Mouse (Mus musculus): Measurements from ENCODE around the gene Ubl7. TPM values are rescaled to one million over a fixed set of nuclear protein-coding genes. Genes with fewer than 3 reads are reported as not detected.

Ubl7 gene
- polyA plus RNA-seq (2012) = 77.7 and 88.7 TPM in 2 replicates

DNA sequence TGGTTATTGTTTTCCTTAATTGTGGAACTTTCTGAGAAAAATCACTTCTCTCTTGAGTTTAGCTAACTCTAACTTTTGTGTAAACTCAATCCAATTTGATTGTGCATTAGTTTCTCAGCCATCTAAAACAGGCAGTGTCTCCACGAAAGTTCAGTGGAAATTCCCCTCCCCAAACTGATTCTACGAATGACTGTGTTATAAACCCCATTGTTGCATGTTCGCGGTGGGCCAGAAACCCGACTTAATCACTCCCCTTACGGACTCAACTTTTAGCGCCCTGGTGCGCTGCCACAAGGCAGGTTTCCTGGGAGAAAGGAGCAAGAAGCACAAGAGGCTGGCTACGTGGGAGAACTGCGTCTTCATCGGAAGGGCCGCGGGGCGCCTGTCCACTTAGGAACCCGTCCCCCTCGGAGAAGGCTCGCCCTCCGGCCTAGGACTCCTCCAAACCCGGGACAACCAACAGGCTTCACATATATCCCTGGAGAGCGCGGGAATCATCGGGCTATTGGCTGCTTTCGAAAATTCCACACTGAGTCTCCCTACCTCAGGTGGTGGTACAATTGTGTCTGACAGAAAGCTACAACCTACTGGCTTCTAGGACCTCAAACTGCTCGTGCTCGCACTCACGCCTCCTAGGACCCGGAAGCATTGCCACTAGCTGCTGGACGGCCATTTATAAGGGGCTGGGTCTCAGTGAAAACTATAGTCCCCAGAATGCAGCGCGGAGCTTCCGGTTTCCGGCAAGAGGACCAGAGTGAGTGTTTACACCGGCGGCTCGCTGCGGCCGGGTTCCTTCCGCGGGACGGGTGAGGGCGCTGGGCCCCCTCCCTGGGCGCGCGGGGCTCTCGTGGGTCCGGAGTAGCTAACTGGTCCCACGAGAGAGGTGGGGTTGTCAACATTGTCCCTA lies at the start of gene Ubl7:
Ubl7 (plus strand) TSS at position 726 of the 907 bp plus-strand sequence.
- no peak for TF ChIP-seq GATA1 (IDR thresholded peaks at IDR 0.05; ENCODE audit: low read length)

DNA sequence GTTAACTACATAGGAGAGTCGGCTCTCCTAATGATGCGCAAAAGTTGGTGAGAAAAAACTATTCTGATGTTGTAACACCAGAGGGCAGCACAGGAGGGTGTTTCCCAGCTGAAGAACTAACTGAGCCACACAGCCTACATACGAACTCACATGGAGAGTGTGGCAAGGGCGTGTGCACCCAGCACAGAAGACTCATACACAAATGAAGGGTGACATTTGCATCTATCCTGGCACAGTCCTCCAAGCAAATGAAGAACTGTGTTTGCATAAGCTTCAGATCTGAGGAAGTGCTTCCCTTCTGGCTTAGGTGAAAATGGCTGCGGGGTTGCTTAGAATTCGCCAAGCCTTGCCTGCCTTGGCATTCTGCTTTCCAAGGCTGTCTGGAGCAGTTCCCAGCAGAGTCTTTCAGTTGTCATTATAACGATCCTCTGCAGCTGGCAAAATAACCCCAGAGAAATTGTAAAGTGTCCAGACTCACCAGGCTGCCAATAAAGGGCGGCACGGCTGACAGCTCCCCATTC lies 48.8 kb upstream of the Ubl7 start:
- TF ChIP-seq GATA1 (IDR thresholded peaks at IDR 0.05; ENCODE audit: low read length) = no peak

- no peak for TF ChIP-seq GATA1 (IDR thresholded peaks at IDR 0.05; ENCODE audit: low read length)
Observed at GRCm38 (mm10) chr9:57864336-57864735, 46.4 kb upstream of the Ubl7 start.

GRCm38 (mm10) chr9:57866530-57866929 lies 44.2 kb upstream of the Ubl7 start:
- TF ChIP-seq GATA1 (IDR thresholded peaks at IDR 0.05; ENCODE audit: low read length) = no peak

DNA sequence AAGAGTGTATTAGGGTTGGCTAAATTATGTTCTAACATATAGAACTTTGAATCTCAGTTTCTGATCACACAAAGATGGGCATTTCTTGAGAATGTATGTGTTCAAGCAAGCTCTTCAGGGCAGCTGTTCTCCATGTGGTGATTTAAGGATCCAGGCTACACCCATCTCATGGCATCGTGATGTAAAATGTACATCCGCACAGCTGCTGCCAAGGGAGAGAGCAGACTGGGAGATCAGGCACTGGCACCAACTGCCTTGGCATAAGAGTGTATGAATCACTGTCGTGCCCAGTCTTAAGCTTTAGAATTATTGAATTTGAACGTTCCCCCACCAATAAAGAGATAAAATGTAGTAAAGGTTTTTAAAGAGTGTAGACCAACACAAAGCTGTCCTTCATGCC lies 43.5 kb upstream of the Ubl7 start:
- TF ChIP-seq GATA1 (IDR thresholded peaks at IDR 0.05; ENCODE audit: low read length) = no peak

- no peak for TF ChIP-seq GATA1 (IDR thresholded peaks at IDR 0.05; ENCODE audit: low read length)
Observed at GRCm38 (mm10) chr9:57867880-57868279, 42.9 kb upstream of the Ubl7 start.

DNA sequence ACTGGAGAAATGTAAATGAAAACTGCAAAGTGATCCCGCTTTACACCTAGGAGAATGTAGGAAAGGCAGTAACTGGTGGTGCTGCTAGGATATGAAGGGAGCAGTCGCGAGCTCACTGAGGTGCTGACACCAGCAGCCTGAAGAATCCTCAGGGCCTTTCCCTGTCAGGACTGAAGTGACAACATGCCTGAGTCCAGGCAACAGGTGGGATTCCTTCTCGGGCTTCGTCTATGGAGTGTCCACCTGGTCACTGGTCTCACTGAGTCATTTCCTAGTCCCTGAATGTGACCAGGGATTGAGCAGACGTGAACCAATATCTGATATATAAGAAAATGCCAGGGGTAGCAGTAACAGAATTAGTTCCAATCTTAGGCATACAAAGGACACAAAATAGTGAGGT lies 42.0 kb upstream of the Ubl7 start:
- no peak for TF ChIP-seq GATA1 (IDR thresholded peaks at IDR 0.05; ENCODE audit: low read length)

GRCm38 (mm10) chr9:57870273-57870816 lies 40.4 kb upstream of the Ubl7 start:
- TF ChIP-seq GATA1 (IDR thresholded peaks at IDR 0.05; ENCODE audit: low read length) = no peak

- TF ChIP-seq GATA1 (IDR thresholded peaks at IDR 0.05; ENCODE audit: low read length) = no peak
Observed at GRCm38 (mm10) chr9:57874134-57874533, 36.6 kb upstream of the Ubl7 start.

GRCm38 (mm10) chr9:57874994-57875393 lies 35.8 kb upstream of the Ubl7 start:
- TF ChIP-seq GATA1 (IDR thresholded peaks at IDR 0.05; ENCODE audit: low read length) = no peak

- no peak for TF ChIP-seq GATA1 (IDR thresholded peaks at IDR 0.05; ENCODE audit: low read length)
Observed at GRCm38 (mm10) chr9:57879213-57879612, 31.6 kb upstream of the Ubl7 start.

GRCm38 (mm10) chr9:57880278-57880677 lies 30.5 kb upstream of the Ubl7 start:
- TF ChIP-seq GATA1 (IDR thresholded peaks at IDR 0.05; ENCODE audit: low read length) = no peak

GRCm38 (mm10) chr9:57883413-57883812 lies 27.4 kb upstream of the Ubl7 start:
- TF ChIP-seq GATA1 (IDR thresholded peaks at IDR 0.05; ENCODE audit: low read length) = no peak

- TF ChIP-seq GATA1 (IDR thresholded peaks at IDR 0.05; ENCODE audit: low read length) = no peak
Observed at GRCm38 (mm10) chr9:57888119-57888518, 22.7 kb upstream of the Ubl7 start.

GRCm38 (mm10) chr9:57900478-57900877 lies 10.3 kb upstream of the Ubl7 start:
- no peak for TF ChIP-seq GATA1 (IDR thresholded peaks at IDR 0.05; ENCODE audit: low read length)

GRCm38 (mm10) chr9:57901197-57901596 lies 9.6 kb upstream of the Ubl7 start:
- no peak for TF ChIP-seq GATA1 (IDR thresholded peaks at IDR 0.05; ENCODE audit: low read length)

DNA sequence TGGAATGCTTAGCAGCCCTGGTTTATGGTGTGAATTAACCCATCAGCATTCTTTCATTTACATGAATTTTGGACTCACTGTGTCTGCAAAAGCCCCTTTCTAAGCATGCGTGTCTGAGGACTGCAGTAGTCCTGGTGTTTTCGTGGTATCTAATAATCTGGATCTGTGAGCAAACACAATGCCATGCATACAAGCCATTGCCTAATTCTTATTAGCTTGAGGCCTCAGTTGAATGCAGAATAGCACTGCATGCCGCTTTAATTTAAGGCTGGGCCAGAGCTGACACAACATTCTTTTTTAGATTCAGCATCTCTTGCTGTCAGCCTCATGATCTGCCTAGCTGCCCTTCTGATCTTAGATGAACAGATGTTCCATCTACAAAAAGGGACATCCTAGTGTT lies 9.2 kb upstream of the Ubl7 start:
- no peak for TF ChIP-seq GATA1 (IDR thresholded peaks at IDR 0.05; ENCODE audit: low read length)
